Mouse (Mus musculus) hindbrain, embryonic 16.5 days (tissue): ENCODE measurements at regions not wholly inside any gene's neighbourhood (a gene's known extent, or its start where the extent isn't known, plus 50 kb on each side); places are given as distances from the start of the nearest gene placed in this dataset.
"Not testable (repeated sequence)": the region's sequence is repeated elsewhere in the genome, so short reads cannot be mapped to it uniquely, and the experiment has no call there.

ENCODE experiments used
- ATAC-seq: fragments of 200-750 bp; cut with Nextera tagmentation; 2 replicates; pipeline ENCODE4 v1.8.0; 2017; ENCODE audit warnings: moderate TSS enrichment, moderate library complexity
- H3K27ac ChIP-seq: fragments of 300-500 bp; sonication (generic); 2 replicates; pipeline ENCODE4 v1.5.1; 2014; ENCODE audit warnings: low read depth, mild to moderate bottlenecking, control low read depth, low read length, moderate library complexity
- H3K27me3 ChIP-seq: fragments of 300-500 bp; sonication (generic); replicated peaks from 2 replicates; pipeline ENCODE4 v1.6.1; 2014; ENCODE audit warnings: low read length; ENCODE audit not compliant: control insufficient read depth, insufficient read depth
- H3K36me3 ChIP-seq: fragments of 300-500 bp; sonication (generic); 2 replicates; pipeline ENCODE4 v1.6.1; 2014; ENCODE audit warnings: mild to moderate bottlenecking, low read length, moderate library complexity, mixed read lengths; ENCODE audit not compliant: control insufficient read depth, insufficient read depth
- H3K4me1 ChIP-seq: fragments of 300-500 bp; sonication (generic); 2 replicates; pipeline ENCODE4 v1.6.1; 2014; ENCODE audit warnings: low read depth, low read length; ENCODE audit not compliant: control insufficient read depth, insufficient read depth
- H3K4me2 ChIP-seq: fragments of 300-500 bp; sonication (generic); 2 replicates; pipeline ENCODE4 v1.6.1; 2014; ENCODE audit warnings: mild to moderate bottlenecking, low read length, control low read depth, moderate library complexity
- H3K4me3 ChIP-seq: fragments of 300-500 bp; sonication (generic); 2 replicates; pipeline ENCODE4 v1.5.1; 2014; ENCODE audit warnings: mild to moderate bottlenecking, low read length, control low read depth, moderate library complexity
- H3K9ac ChIP-seq: fragments of 300-500 bp; sonication (generic); 2 replicates; pipeline ENCODE4 v1.6.1; 2014; ENCODE audit warnings: low read depth, mild to moderate bottlenecking, control low read depth, low read length, moderate library complexity
- H3K9me3 ChIP-seq: fragments of 300-500 bp; sonication (generic); 2 replicates; pipeline ENCODE4 v1.6.1; 2014; ENCODE audit warnings: mild to moderate bottlenecking, low read length, moderate library complexity; ENCODE audit not compliant: control insufficient read depth
- WGBS: fragments of 180-500 bp; shearing (Covaris S2); extraction: QIAGEN DNeasy Blood & Tissue Kit; methylation state at CpG from one replicate; pipeline ENCODE4 v1.1.7; 2014; 5-methylcytosine and 5-hydroxymethylcytosine counted together

- H3K4me1 ChIP-seq = no peaks in the 10 kb centered on the region
- 97% methylated on average over 5 of the region's 5 CpGs for WGBS
- H3K9me3 ChIP-seq = no peaks in the 10 kb centered on the region
- ATAC-seq = no peak
- H3K27ac ChIP-seq = no peak overlapping the region
- no peak overlapping the region for H3K9ac ChIP-seq
- H3K27me3 ChIP-seq = no peaks in the 10 kb centered on the region
- H3K36me3 ChIP-seq = no peaks in the 10 kb centered on the region
- no peak overlapping the region for H3K4me3 ChIP-seq
- H3K4me2 ChIP-seq = no peak overlapping the region
Measured at GRCm38 (mm10) chr9:17987606-17988005, 304.3 kb upstream of the Chordc1 start.

DNA sequence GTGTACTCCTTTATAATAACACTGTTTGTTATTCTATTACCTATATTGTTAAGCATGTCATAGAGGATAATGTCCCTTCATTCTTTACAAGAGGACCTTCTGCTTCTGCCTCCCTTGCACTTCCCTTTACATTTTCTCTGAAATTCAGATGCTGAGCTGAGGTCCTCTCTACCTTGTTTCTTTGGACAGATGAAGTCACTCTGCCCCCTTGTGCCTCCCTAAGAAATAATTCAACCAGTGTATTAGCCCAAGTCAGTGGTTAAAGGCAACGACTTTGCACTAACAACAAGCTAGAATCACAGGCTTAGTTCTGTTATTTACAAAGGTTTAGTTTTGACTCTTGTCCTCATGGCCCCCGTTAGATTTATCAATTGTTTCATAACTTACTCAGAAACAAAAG lies 289.4 kb upstream of the Chordc1 start:
- Histone ChIP-seq H3K4me3 (no peak overlapping the region), H3K9ac (no peak overlapping the region), H3K4me1 (no peaks in the 10 kb centered on the region), H3K4me2 (no peak overlapping the region), H3K9me3 (no peaks in the 10 kb centered on the region), H3K27me3 (no peaks in the 10 kb centered on the region), H3K36me3 (no peaks in the 10 kb centered on the region), H3K27ac (no peak overlapping the region)
- ATAC-seq = peak; percentile 79; the same call in 1 of the 2 replicates
- WGBS = 40% methylated on average over 2 of the region's 2 CpGs

- no peaks in the 10 kb centered on the region for H3K4me1 ChIP-seq
- no peak overlapping the region for H3K9ac ChIP-seq
- H3K4me2 ChIP-seq = no peak overlapping the region
- H3K27ac ChIP-seq = no peak overlapping the region
- H3K27me3 ChIP-seq = no peaks in the 10 kb centered on the region
- no peaks in the 10 kb centered on the region for H3K36me3 ChIP-seq
- no peak for ATAC-seq
- no peak overlapping the region for H3K4me3 ChIP-seq
- no peaks in the 10 kb centered on the region for H3K9me3 ChIP-seq
- WGBS = 61% methylated on average over 2 of the region's 2 CpGs
Measured at GRCm38 (mm10) chr9:18041346-18041745, 250.6 kb upstream of the Chordc1 start.

GRCm38 (mm10) chr9:18042636-18043035 lies 249.3 kb upstream of the Chordc1 start:
- not testable (repeated sequence) for H3K9ac ChIP-seq, H3K27ac ChIP-seq, H3K4me3 ChIP-seq, H3K27me3 ChIP-seq, H3K4me2 ChIP-seq, H3K36me3 ChIP-seq, ATAC-seq, H3K9me3 ChIP-seq, H3K4me1 ChIP-seq
- 98% methylated on average over 3 of the region's 3 CpGs for WGBS

GRCm38 (mm10) chr9:18076942-18077341 lies 215.0 kb upstream of the Chordc1 start:
- ATAC-seq = no peak
- Histone ChIP-seq H3K4me2 (no peak overlapping the region), H3K4me3 (no peak overlapping the region), H3K9me3 (no peaks in the 10 kb centered on the region), H3K27me3 (no peaks in the 10 kb centered on the region), H3K27ac (no peak overlapping the region), H3K36me3 (no peaks in the 10 kb centered on the region), H3K9ac (no peak overlapping the region), H3K4me1 (no peaks in the 10 kb centered on the region)

- not testable (repeated sequence) for H3K36me3 ChIP-seq, H3K9ac ChIP-seq, H3K9me3 ChIP-seq, H3K27ac ChIP-seq, H3K27me3 ChIP-seq, H3K4me1 ChIP-seq, H3K4me3 ChIP-seq, H3K4me2 ChIP-seq, ATAC-seq
- WGBS = 87% methylated on average over 5 of the region's 5 CpGs
Measured at GRCm38 (mm10) chr9:18078446-18078845, 213.5 kb upstream of the Chordc1 start.

DNA sequence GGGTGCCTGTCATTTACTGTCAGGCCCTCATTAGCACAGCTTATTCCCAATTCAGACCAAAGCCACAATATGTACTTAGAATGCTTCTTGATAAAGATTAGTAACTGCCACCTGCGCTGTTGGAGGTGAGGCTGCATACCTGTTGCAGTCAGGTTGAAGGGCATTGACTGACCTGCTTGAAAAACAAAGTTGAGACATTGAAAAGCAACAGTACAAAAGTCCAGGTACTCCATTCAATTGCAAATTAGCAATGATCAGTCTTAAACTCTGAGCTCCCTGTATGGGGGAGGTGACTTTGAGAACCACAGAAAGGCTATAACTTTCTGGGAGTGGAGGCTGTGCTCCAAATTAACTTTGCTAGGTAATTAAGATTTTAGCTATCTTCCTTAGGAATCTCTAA lies 212.8 kb upstream of the Chordc1 start:
- not testable (repeated sequence) for H3K4me2 ChIP-seq, H3K9ac ChIP-seq, H3K36me3 ChIP-seq, H3K4me3 ChIP-seq, H3K9me3 ChIP-seq, H3K4me1 ChIP-seq, H3K27ac ChIP-seq, H3K27me3 ChIP-seq, ATAC-seq
- 86% methylated on average over 1 of the region's 1 CpGs for WGBS
